Mouse (Mus musculus) ES-Bruce4 (cell line): ENCODE results near the gene Prn.

Experiments used
- CTCF ChIP-seq: IDR thresholded peaks from one replicate; pipeline ENCODE4 v1.8.1; 2011; ENCODE audit warnings: low read depth, low read length
- EP300 ChIP-seq: IDR thresholded peaks from 2 replicates; pipeline ENCODE4 v1.6.1; 2011; ENCODE audit warnings: low read depth, low read length; ENCODE audit not compliant: insufficient read depth

- TF ChIP-seq CTCF (no peak), EP300 (no peak)
These were observed 2.9 kb downstream of the Prn start for GRCm38 (mm10) chr2:131912526-131913258.
